Mouse (Mus musculus) lung, embryonic 16.5 days (tissue): ENCODE results near the gene Smyd1. TPM values are rescaled to one million over a fixed set of nuclear protein-coding genes. Genes with fewer than 3 reads are reported as not detected.
A peak's percentile ranks its signal among the peaks of the same experiment; 100 is the strongest.

Experiments used
- ATAC-seq: fragments of 200-750 bp; cut with Nextera tagmentation; 2 replicates; pipeline ENCODE4 v1.8.0; 2017; ENCODE audit warnings: low read depth, mild to moderate bottlenecking, moderate library complexity
- H3K27ac ChIP-seq: fragments of 300-500 bp; sonication (generic); 2 replicates; pipeline ENCODE4 v1.5.1; 2014; ENCODE audit warnings: mild to moderate bottlenecking, control low read depth, low read length
- H3K27me3 ChIP-seq: fragments of 300-500 bp; sonication (generic); 2 replicates; pipeline ENCODE4 v1.6.1; 2014; ENCODE audit warnings: low read depth, low read length, mixed read lengths; ENCODE audit not compliant: control insufficient read depth, insufficient read depth
- H3K36me3 ChIP-seq: fragments of 300-500 bp; sonication (generic); 2 replicates; pipeline ENCODE4 v1.6.1; 2014; ENCODE audit warnings: low read length; ENCODE audit not compliant: control insufficient read depth, insufficient read depth
- H3K4me1 ChIP-seq: fragments of 300-500 bp; sonication (generic); replicated peaks from 2 replicates; pipeline ENCODE4 v1.6.1; 2014; ENCODE audit warnings: low read length, mixed read lengths; ENCODE audit not compliant: control insufficient read depth, insufficient read depth
- H3K4me2 ChIP-seq: fragments of 300-500 bp; sonication (generic); 2 replicates; pipeline ENCODE4 v1.6.1; 2014; ENCODE audit warnings: low read depth, low read length, control low read depth
- H3K4me3 ChIP-seq: fragments of 300-500 bp; sonication (generic); 2 replicates; pipeline ENCODE4 v1.5.1; 2014; ENCODE audit warnings: mild to moderate bottlenecking, low read length, control low read depth
- H3K9ac ChIP-seq: fragments of 300-500 bp; sonication (generic); 2 replicates; pipeline ENCODE4 v1.6.1; 2014; ENCODE audit warnings: low read length, control low read depth
- H3K9me3 ChIP-seq: fragments of 300-500 bp; sonication (generic); 2 replicates; pipeline ENCODE4 v1.6.1; 2016; ENCODE audit warnings: low read length; ENCODE audit not compliant: control insufficient read depth
- WGBS: fragments of 180-500 bp; shearing (Covaris S2); extraction: QIAGEN DNeasy Blood & Tissue Kit; methylation state at CpG from one replicate; pipeline ENCODE4 v1.1.7; 2014; 5-methylcytosine and 5-hydroxymethylcytosine counted together
- polyA plus RNA-seq: library from polyadenylated mRNA; unstranded; fragments of >200 nt; fragmentation: Nextera tagmentation; extraction: Ambion mirVana; gene quantifications from 2 replicates; pipeline ENCODE4 v1.2.1, GENCODE M21; 2015

Gene Smyd1
- polyA plus RNA-seq, 1 experiment from 2014 or later: 4.2 TPM

- H3K36me3 ChIP-seq: no peaks in the 10 kb centered on the region
- ATAC-seq: no peak
- no peaks in the 10 kb centered on the region for H3K27me3 ChIP-seq
- no peaks in the 10 kb centered on the region for H3K4me1 ChIP-seq
- H3K4me3 ChIP-seq: no peak overlapping the region
- H3K9ac ChIP-seq: no peak overlapping the region
- no peaks in the 10 kb centered on the region for H3K9me3 ChIP-seq
- no peak overlapping the region for H3K4me2 ChIP-seq
- 89% methylated on average over 26 of the region's 26 CpGs for WGBS
- no peak overlapping the region for H3K27ac ChIP-seq
Observed at GRCm38 (mm10) chr6:71239069-71239750, 82.8 kb downstream of the Smyd1 start.

GRCm38 (mm10) chr6:71237031-71237431, 85.0 kb downstream of the Smyd1 start:
- Histone ChIP-seq H3K9ac (no peak overlapping the region), H3K4me2 (no peak overlapping the region), H3K27ac (peak overlapping the region; percentile 36), H3K9me3 (no peaks in the 10 kb centered on the region), H3K4me3 (no peak overlapping the region), H3K27me3 (no peaks in the 10 kb centered on the region), H3K4me1 (no peaks in the 10 kb centered on the region), H3K36me3 (no peaks in the 10 kb centered on the region)
- 56% methylated on average over 6 of the region's 6 CpGs for WGBS
- ATAC-seq: peak; percentile 65

GRCm38 (mm10) chr6:71236506-71236905, 85.5 kb downstream of the Smyd1 start:
- ATAC-seq: peak; percentile 43; the same call in 1 of the 2 replicates

DNA sequence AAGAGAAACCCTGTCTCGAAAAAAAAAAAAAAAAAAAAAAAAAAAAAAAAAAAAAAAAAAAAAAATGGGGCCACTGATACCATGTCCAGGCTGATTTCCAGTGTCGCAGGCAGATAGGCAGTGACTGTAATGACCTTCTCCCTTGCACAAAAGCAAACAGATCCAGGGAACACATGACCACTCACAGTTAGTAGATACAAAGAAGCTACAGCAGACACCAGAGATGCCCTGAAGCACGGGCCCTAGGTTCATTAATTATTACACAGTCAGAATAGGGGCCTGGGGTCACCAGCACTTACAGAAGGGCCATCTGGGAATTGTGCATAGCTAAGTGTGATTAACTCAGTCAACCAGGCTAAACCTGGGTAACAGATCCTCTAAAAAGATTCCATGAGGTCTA, 86.1 kb downstream of the Smyd1 start:
- no peaks in the 10 kb centered on the region for H3K9me3 ChIP-seq
- H3K4me1 ChIP-seq: no peaks in the 10 kb centered on the region
- 71% methylated on average over 3 of the region's 3 CpGs for WGBS
- ATAC-seq: no peak
- no peaks in the 10 kb centered on the region for H3K27me3 ChIP-seq
- H3K9ac ChIP-seq: no peak overlapping the region
- no peaks in the 10 kb centered on the region for H3K36me3 ChIP-seq
- no peak overlapping the region for H3K27ac ChIP-seq
- H3K4me2 ChIP-seq: no peak overlapping the region
- no peak overlapping the region for H3K4me3 ChIP-seq

More at GRCm38 (mm10) chr6:71236506-71236905, 85.5 kb downstream of the Smyd1 start:
- Histone ChIP-seq H3K4me2 (no peak overlapping the region), H3K9ac (no peak overlapping the region), H3K4me3 (no peak overlapping the region), H3K27me3 (no peaks in the 10 kb centered on the region), H3K4me1 (no peaks in the 10 kb centered on the region), H3K9me3 (no peaks in the 10 kb centered on the region), H3K36me3 (no peaks in the 10 kb centered on the region), H3K27ac (no peak overlapping the region)
- 48% methylated on average over 6 of the region's 6 CpGs for WGBS

GRCm38 (mm10) chr6:71235121-71235520, 86.9 kb downstream of the Smyd1 start:
- Histone ChIP-seq H3K4me3 (no peak overlapping the region), H3K9ac (no peak overlapping the region), H3K27me3 (no peaks in the 10 kb centered on the region), H3K4me2 (no peak overlapping the region), H3K36me3 (no peaks in the 10 kb centered on the region), H3K27ac (no peak overlapping the region), H3K4me1 (no peaks in the 10 kb centered on the region), H3K9me3 (no peaks in the 10 kb centered on the region)
- ATAC-seq: no peak
- 62% methylated on average over 13 of the region's 13 CpGs for WGBS

GRCm38 (mm10) chr6:71227157-71227770, 94.8 kb downstream of the Smyd1 start:
- Histone ChIP-seq H3K27ac (no peak overlapping the region), H3K9me3 (no peaks in the 10 kb centered on the region), H3K9ac (no peak overlapping the region), H3K27me3 (no peaks in the 10 kb centered on the region), H3K4me1 (peaks cover 27% of the 10 kb centered on the region), H3K4me2 (no peak overlapping the region), H3K36me3 (no peaks in the 10 kb centered on the region), H3K4me3 (no peak overlapping the region)
- WGBS: 13% methylated on average over 7 of the region's 7 CpGs
- ATAC-seq: peak; percentile 39

DNA sequence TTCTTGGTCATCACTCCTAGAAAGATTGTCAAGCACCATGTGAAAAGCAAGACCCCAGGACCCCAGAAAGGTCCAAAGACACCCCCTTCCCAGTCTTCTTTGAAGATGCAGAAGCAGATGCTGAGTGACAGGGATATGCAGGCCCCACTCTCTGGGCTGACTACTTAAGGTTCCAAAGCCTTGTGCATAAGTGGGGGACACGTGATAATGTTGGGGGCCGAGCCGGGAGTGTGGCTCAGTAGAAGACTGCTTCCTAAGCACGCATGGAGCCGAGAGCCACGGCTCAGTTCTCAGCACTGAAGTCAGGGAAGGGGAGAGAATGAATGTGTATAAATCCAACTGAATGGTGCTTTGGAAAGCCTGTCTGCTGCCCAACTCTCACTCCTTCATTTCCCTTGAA, 95.5 kb downstream of the Smyd1 start:
- Histone ChIP-seq H3K4me3 (no peak overlapping the region), H3K36me3 (no peaks in the 10 kb centered on the region), H3K4me1 (peaks cover 27% of the 10 kb centered on the region), H3K9me3 (no peaks in the 10 kb centered on the region), H3K27ac (no peak overlapping the region), H3K4me2 (no peak overlapping the region), H3K9ac (no peak overlapping the region), H3K27me3 (no peaks in the 10 kb centered on the region)
- no peak for ATAC-seq
- WGBS: 20% methylated on average over 6 of the region's 6 CpGs

- ATAC-seq: peak; percentile 82
Observed at GRCm38 (mm10) chr6:71224184-71224943, 97.7 kb downstream of the Smyd1 start.

DNA sequence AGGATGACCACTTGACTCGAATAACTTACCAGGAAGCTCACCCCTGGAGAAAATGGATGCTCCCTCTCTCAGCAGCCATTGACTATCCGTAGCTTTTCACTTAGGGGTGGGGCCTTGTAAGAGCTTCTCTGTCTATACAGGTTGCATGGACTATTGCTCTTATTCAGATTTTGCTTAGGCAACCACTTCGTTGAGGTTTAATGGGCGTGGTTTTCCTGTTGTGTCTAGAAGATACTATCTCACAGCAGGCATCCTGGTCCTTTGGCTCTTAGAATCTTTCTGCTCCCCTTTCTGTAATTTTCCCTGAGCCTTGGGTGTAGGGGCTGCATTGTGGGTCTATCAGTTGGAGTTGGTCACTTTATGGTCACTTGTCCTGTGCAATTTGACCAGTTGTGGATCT, 100.5 kb downstream of the Smyd1 start:
- H3K9me3 ChIP-seq: no peaks in the 10 kb centered on the region
- no peak overlapping the region for H3K9ac ChIP-seq
- H3K4me2 ChIP-seq: no peak overlapping the region
- ATAC-seq: no peak
- peaks cover 15% of the 10 kb centered on the region for H3K4me1 ChIP-seq
- WGBS: 72% methylated on average over 4 of the region's 4 CpGs
- H3K36me3 ChIP-seq: no peaks in the 10 kb centered on the region
- H3K27ac ChIP-seq: no peak overlapping the region
- no peak overlapping the region for H3K4me3 ChIP-seq
- H3K27me3 ChIP-seq: no peaks in the 10 kb centered on the region

More at GRCm38 (mm10) chr6:71224184-71224943, 97.7 kb downstream of the Smyd1 start:
- Histone ChIP-seq H3K27me3 (no peaks in the 10 kb centered on the region), H3K27ac (no peak overlapping the region), H3K36me3 (no peaks in the 10 kb centered on the region), H3K4me3 (no peak overlapping the region), H3K4me2 (no peak overlapping the region), H3K9me3 (no peaks in the 10 kb centered on the region), H3K9ac (no peak overlapping the region), H3K4me1 (peaks cover 27% of the 10 kb centered on the region)
- 22% methylated on average over 3 of the region's 3 CpGs for WGBS
